Mouse (Mus musculus) fibroblast of lung, adult 2 months (primary cell): ENCODE measurements at regions not wholly inside any gene's neighbourhood (a gene's known extent, or its start where the extent isn't known, plus 50 kb on each side); places are given as distances from the start of the nearest gene placed in this dataset.
"Not testable (repeated sequence)": the region's sequence is repeated elsewhere in the genome, so short reads cannot be mapped to it uniquely, and the experiment has no call there.

ENCODE experiments used
- DNase-seq: peaks from one replicate; pipeline ENCODE4 v3.0.0-alpha.2; 2011; ENCODE audit warnings: low read depth

GRCm38 (mm10) chr19:51355701-51356100 is 677.3 kb upstream of the Sorcs1 start:
- DNase-seq, result no peak

GRCm38 (mm10) chr19:51340491-51340890 is 662.0 kb upstream of the Sorcs1 start:
- DNase-seq, result no peak

GRCm38 (mm10) chr19:51330010-51330409 is 651.6 kb upstream of the Sorcs1 start:
- no peak for DNase-seq

- DNase-seq, result peak; percentile 2
Measured at GRCm38 (mm10) chr19:51303708-51304107, 625.3 kb upstream of the Sorcs1 start.

- DNase-seq, result not testable (repeated sequence)
Measured at GRCm38 (mm10) chr19:51296631-51297030, 618.2 kb upstream of the Sorcs1 start.

GRCm38 (mm10) chr19:51268978-51269556 is 590.6 kb upstream of the Sorcs1 start:
- no peak for DNase-seq

GRCm38 (mm10) chr19:51240295-51240864 is 561.9 kb upstream of the Sorcs1 start:
- no peak for DNase-seq

- no peak for DNase-seq
Measured at GRCm38 (mm10) chr19:51238181-51238523, 559.7 kb upstream of the Sorcs1 start.

GRCm38 (mm10) chr19:51237509-51238180 is 559.2 kb upstream of the Sorcs1 start:
- no peak for DNase-seq

GRCm38 (mm10) chr19:51232525-51232924 is 554.1 kb upstream of the Sorcs1 start:
- no peak for DNase-seq

GRCm38 (mm10) chr19:51226932-51227331 is 548.5 kb upstream of the Sorcs1 start:
- no peak for DNase-seq

GRCm38 (mm10) chr19:51201391-51201790 is 522.9 kb upstream of the Sorcs1 start:
- DNase-seq, result peak; percentile 5
